Mouse (Mus musculus) adrenal gland, postnatal 4 days (tissue): Measurements from ENCODE around the gene Ppip5k2. TPM values are rescaled to one million over a fixed set of nuclear protein-coding genes. Genes with fewer than 3 reads are reported as not detected.

ENCODE experiments used
- DNase-seq, 2 experiments: peaks; one replicate each; pipeline ENCODE4 v3.0.0; 2021 to 2022; ENCODE audit warnings: low spot score in 2 of 2, mixed read lengths in 2 of 2
- total RNA-seq, 2 experiments: library from RNA; stranded (reverse); gene quantifications; 2 replicates each; pipeline ENCODE4 v1.2.3; 2021

Gene Ppip5k2
- total RNA-seq, 2 experiments from 2014 or later: 25.4 to 32.5 TPM

DNA sequence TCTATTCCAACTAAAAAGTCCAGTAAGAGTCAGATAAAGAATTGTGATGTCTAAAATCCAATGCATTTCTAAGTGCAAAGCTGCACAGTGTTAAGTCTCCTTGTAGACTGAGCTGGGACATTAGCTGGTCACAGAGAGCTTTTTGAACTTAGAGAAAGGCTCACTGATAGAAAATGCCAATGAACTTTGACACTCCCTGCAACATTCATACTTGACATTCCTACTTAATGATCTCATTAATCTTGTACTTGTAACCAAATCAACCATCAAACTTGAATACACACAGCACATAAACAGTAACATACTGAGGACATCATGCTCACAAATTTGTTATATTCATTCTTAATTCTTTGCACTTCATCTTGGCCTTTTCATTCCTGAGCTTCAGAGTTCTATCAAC, 10.4 kb downstream of the Ppip5k2 start:
- no peak for DNase-seq

DNA sequence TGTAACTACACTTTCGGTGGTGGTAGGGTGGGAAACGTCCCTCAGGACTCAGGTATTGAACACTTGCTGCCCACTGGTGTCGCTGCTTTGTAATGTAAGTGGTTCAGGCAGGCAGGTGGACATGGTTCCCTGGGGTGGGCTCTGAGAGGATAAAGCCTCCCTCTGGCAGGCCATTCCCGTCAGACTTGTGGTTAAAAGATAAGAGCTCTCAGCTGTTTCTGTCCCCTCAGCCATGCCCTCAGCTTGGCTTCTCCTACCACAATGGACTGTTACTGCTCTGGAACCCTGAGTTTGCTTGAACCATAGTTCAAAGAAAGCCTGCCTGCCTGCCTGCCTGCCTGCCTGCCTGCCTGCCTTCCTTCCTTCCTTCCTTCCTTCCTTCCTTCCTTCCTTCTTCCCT, 15.8 kb downstream of the Ppip5k2 start:
- no peak for DNase-seq

DNA sequence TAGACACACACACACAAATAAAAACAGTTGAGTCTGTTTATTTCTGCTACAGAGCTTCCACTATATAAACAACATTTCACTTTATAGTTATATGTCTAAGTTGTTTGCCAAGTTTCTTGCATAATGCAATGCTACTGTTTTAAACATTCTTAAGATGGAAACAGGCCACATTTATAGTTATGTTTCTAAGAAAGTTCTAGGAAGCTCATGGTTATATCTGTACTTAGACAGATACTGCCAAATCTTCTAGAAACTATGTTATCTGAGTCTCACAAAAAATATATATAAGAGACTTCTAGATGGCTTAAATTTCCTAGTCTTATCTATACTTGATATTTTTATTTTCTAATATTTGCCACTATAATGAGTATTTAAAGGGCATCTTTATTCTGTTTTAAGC, 17.0 kb downstream of the Ppip5k2 start:
- no peak for DNase-seq

- no peak for DNase-seq
Measured at GRCm38 (mm10) chr1:97748163-97748562, 22.0 kb downstream of the Ppip5k2 start.

GRCm38 (mm10) chr1:97746261-97746660, 23.9 kb downstream of the Ppip5k2 start:
- DNase-seq: no peak

GRCm38 (mm10) chr1:97745712-97746111, 24.5 kb downstream of the Ppip5k2 start:
- DNase-seq: no peak

DNA sequence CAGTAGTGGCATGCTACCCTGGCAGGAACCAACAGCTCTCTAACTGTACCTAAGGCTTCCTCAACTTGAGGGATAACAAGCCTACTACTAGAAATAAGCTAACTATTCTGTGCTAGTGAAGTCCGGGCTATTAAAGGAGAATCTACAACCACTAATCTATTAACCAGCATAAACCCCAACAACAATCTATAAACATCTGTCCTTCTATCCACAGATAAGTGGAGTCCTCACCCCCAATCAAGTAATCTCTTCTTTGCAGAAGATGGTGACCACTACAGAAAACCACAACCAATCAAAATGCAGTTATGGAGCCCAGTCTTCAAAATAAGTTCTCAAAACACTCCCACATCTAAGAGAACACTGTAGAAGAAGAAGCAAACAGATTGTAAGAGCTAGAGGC, 27.1 kb downstream of the Ppip5k2 start:
- DNase-seq: no peak

GRCm38 (mm10) chr1:97729339-97729738, 40.9 kb downstream of the Ppip5k2 start:
- no peak for DNase-seq

GRCm38 (mm10) chr1:97726730-97727129, 43.5 kb downstream of the Ppip5k2 start:
- no peak for DNase-seq

DNA sequence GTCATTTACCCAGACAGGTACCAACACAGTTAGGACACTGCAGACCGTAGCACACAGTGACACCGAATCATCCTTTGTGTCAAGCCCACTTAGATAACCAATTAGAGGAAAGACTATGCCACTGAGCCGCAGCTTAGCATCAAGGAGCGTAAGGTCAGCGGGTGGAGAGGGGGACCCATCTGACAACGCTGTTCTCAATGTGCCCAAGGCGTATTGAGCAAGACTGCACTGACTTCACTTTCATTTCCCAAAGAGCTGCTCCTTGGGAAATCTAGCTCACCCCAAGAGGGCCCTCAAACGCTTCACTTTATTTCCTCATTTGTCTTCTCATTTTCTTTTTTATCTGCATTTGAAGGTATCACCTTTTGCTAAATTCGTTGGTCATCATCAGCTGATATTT, 51.8 kb downstream of the Ppip5k2 start:
- no peak for DNase-seq

- no peak for DNase-seq
Measured at GRCm38 (mm10) chr1:97714334-97714868, 55.8 kb downstream of the Ppip5k2 start.

- no peak for DNase-seq
Measured at GRCm38 (mm10) chr1:97710520-97710919, 59.7 kb downstream of the Ppip5k2 start.

DNA sequence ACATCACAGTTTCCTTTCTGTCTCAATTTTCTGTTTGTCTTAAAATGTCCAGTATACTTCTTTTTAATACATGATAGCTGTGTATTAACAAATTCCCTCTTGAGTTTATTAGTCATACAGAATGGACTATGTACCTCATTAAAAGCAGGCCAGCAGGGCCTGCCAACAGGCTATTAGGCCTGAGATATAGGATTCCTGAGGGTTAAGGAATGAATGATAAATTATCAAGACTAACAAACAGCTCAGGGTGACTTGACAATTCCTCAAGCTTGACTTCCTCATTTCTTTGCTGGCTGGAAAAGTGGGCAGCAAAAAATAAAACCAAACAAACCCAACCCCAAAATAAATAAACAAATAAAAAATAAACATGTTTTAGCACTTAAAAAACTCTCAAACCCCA, 64.8 kb downstream of the Ppip5k2 start:
- DNase-seq: no peak

- DNase-seq: no peak
Measured at GRCm38 (mm10) chr1:97704646-97705045, 65.6 kb downstream of the Ppip5k2 start.

GRCm38 (mm10) chr1:97698956-97699570, 71.1 kb downstream of the Ppip5k2 start:
- no peak for DNase-seq

DNA sequence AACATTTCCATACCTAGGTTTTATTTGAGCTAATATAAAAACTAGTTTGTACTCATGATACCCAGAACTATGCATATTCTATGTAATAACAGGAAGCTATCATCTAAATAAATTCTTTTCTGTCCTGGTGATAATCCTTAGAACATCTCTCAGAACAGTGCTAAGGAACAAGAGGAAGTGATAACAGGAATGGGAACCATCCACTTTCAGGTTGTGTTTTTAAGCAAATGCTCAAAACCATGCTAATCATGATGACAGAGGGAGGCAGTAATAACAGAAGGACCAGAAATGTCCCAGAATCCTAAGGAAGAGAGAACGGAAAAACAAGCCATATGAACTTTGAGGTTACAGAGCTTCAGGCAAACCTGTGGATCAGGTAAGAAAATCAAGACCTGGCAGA, 72.9 kb downstream of the Ppip5k2 start:
- DNase-seq: no peak

DNA sequence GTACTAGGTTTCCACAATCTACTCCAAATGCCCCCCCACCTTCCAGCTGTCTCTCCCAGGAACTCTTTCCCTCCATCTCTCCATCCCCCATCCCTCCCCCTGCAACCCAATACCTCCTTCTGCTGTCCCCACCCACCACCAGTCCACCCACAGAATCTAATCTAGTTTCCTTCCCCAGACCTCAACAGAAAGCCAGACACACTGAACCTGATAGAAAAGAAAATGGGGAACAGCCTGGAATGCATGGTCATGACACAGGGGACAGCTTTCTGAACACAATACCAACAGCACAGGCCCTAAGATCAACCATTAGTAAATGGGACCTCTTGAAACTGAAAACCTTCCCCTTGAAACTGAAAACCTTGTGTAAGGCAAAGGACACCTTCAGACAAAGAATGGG, 76.4 kb downstream of the Ppip5k2 start:
- no peak for DNase-seq

DNA sequence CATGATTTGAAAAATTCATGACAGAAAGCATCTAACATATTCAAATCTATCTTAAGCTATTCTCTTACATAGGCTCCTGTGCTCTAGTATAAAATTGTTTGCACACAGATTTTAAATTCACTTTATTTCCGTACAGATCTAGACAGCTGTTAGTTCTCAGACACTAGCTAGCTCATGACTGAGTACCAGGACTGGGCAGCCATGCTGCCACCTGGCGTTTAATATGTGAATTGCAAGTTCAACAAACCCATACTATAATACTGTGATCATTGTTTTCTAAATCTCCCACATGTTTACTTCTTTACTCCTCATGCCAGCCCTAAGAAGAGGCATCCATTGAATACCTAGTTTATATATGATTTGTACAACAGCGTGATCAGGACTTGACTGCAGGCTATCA, 81.5 kb downstream of the Ppip5k2 start:
- DNase-seq: no peak

- no peak for DNase-seq
Measured at GRCm38 (mm10) chr1:97676526-97677177, 93.6 kb downstream of the Ppip5k2 start.

GRCm38 (mm10) chr1:97676115-97676514, 94.1 kb downstream of the Ppip5k2 start:
- no peak for DNase-seq

GRCm38 (mm10) chr1:97672849-97673248, 97.4 kb downstream of the Ppip5k2 start:
- DNase-seq: no peak

- no peak for DNase-seq
Measured at GRCm38 (mm10) chr1:97667288-97667687, 102.9 kb downstream of the Ppip5k2 start.

- no peak for DNase-seq
Measured at GRCm38 (mm10) chr1:97662324-97662723, 107.9 kb downstream of the Ppip5k2 start.
